Mouse (Mus musculus) liver, embryonic 14.5 days (tissue): ENCODE measurements around the gene Ginm1. TPM values are rescaled to one million over a fixed set of nuclear protein-coding genes. Genes with fewer than 3 reads are reported as not detected.

ENCODE experiments used
- ATAC-seq: fragments of 200-750 bp; cut with Nextera tagmentation; 2 replicates; pipeline ENCODE4 v1.8.0; 2017; ENCODE audit warnings: moderate number of reproducible peaks, mild to moderate bottlenecking, moderate library complexity; ENCODE audit not compliant: insufficient read depth
- DNase-seq, 3 experiments: peaks; one replicate each; pipeline ENCODE4 v3.0.0-alpha.2; 2012 to 2013; ENCODE audit warnings: low read depth in 3 of 3, low spot score in 3 of 3
- H3K27ac ChIP-seq: fragments of 300-500 bp; sonication (generic); 2 replicates; pipeline ENCODE4 v1.5.1; 2014; ENCODE audit warnings: moderate library complexity, mild to moderate bottlenecking, control low read depth, inconsistent platforms
- H3K27me3 ChIP-seq: fragments of 300-500 bp; sonication (generic); 2 replicates; pipeline ENCODE4 v1.6.1; 2014; ENCODE audit warnings: mild to moderate bottlenecking, low read length, moderate library complexity; ENCODE audit not compliant: control insufficient read depth, insufficient read depth
- H3K36me3 ChIP-seq: fragments of 300-500 bp; sonication (generic); replicated peaks from 2 replicates; pipeline ENCODE4 v1.6.1; 2014; ENCODE audit warnings: low read depth; ENCODE audit not compliant: control insufficient read depth, insufficient read depth
- H3K4me1 ChIP-seq, 2 experiments: fragments of 200-500 bp in 1 of 2; fragments of 300-500 bp in 1 of 2; sonication (generic) in 1 of 2; replicated peaks; 2 replicates each; pipeline ENCODE4 v1.6.1; 2012 to 2014; ENCODE audit warnings: antibody characterized with exemption in 1 of 2, inconsistent platforms in 1 of 2, low read length in 1 of 2; ENCODE audit not compliant: control insufficient read depth in 2 of 2, insufficient read depth in 2 of 2
- H3K4me2 ChIP-seq: fragments of 300-500 bp; sonication (generic); 2 replicates; pipeline ENCODE4 v1.6.1; 2014; ENCODE audit warnings: low read depth, mild to moderate bottlenecking, control low read depth, moderate library complexity
- H3K4me3 ChIP-seq, 2 experiments: fragments of 200-500 bp in 1 of 2; fragments of 300-500 bp in 1 of 2; sonication (generic) in 1 of 2; 2 replicates each; pipeline ENCODE4 v1.5.1; 2012 to 2014; ENCODE audit warnings: low read depth in 2 of 2, low read length in 2 of 2, mild to moderate bottlenecking in 2 of 2, control low read depth in 1 of 2, inconsistent platforms in 1 of 2, moderate library complexity in 1 of 2; ENCODE audit not compliant: insufficient read depth in 1 of 2
- H3K9ac ChIP-seq: fragments of 300-500 bp; sonication (generic); replicated peaks from 2 replicates; pipeline ENCODE4 v1.6.1; 2014; ENCODE audit warnings: mild to moderate bottlenecking, control low read depth, moderate library complexity
- H3K9me3 ChIP-seq: fragments of 300-500 bp; sonication (generic); 2 replicates; pipeline ENCODE4 v1.6.1; 2016; ENCODE audit warnings: low read length, mixed read lengths; ENCODE audit not compliant: control insufficient read depth
- CTCF ChIP-seq: IDR thresholded peaks from 2 replicates; pipeline ENCODE4 v1.5.1; 2016; ENCODE audit warnings: antibody characterized with exemption, low read depth, control low read depth
- EP300 ChIP-seq: IDR thresholded peaks from 2 replicates; pipeline ENCODE4 v1.6.1; 2016; ENCODE audit warnings: antibody characterized with exemption, low read depth
- WGBS: fragments of 180-500 bp; shearing (Covaris S2); extraction: QIAGEN DNeasy Blood & Tissue Kit; methylation state at CpG from one replicate; pipeline ENCODE4 v1.1.7; 2014; ENCODE audit not compliant: insufficient replicate concordance; 5-methylcytosine and 5-hydroxymethylcytosine counted together
- polyA plus RNA-seq, 2 experiments: library from polyadenylated mRNA; depleted of rRNA in 1 of 2; stranded (reverse) in 1 of 2; unstranded in 1 of 2; fragments of >200 nt; fragmentation: Nextera tagmentation in 1 of 2; extraction: Ambion mirVana in 1 of 2; gene quantifications; 2 replicates each; pipeline versions ENCODE4 v1.2.1 to v1.2.3; 2012 to 2014

Gene Ginm1
- polyA plus RNA-seq, 2 experiments = 12.3 to 26.9 TPM

GRCm38 (mm10) chr10:7839551-7840352 is 47.1 kb upstream of the Ginm1 start:
- DNase-seq (no peak), ATAC-seq (no peak)
- no peaks in the 10 kb centered on the region for H3K36me3 ChIP-seq
- H3K27me3 ChIP-seq = no peaks in the 10 kb centered on the region
- TF ChIP-seq CTCF (no peak), EP300 (no peak)
- H3K27ac ChIP-seq = no peak overlapping the region
- WGBS = 51% methylated on average over 22 of the region's 22 CpGs
- H3K4me3 ChIP-seq = no peak overlapping the region
- peaks cover 0 to 2% of the 10 kb centered on the region in 2 experiments; a peak in 1 of 4 replicates for H3K4me1 ChIP-seq
- no peak overlapping the region for H3K4me2 ChIP-seq
- no peaks in the 10 kb centered on the region for H3K9me3 ChIP-seq
- no peak overlapping the region for H3K9ac ChIP-seq

DNA sequence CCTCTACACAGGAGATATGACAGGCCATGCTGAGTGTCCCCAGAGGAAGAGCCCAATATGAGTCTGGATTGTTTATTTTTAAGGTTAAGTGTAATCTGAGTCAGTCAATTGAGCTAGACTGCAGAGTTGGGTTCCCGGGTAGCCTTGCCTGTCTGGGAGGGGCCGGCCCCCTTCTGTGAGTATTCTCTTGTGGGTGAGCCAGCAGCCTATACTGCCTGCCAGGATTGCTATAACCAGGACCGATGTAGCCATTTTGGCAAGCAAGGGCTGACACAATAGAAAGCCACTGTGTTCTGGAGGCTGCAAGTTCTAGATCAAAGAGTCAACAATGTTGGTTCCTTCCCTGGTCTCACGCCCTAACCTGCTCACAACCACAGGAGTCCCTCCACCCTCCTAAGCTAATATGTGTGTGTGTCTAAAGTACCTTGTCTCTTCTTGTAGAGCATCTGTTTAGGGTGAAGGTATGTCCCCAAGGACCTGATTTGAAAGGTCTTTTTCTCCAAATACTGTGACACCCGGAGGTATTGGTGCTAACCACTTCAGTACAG is 46.3 kb upstream of the Ginm1 start:
- no peaks in the 10 kb centered on the region for H3K27me3 ChIP-seq
- no peaks in the 10 kb centered on the region for H3K36me3 ChIP-seq
- H3K4me1 ChIP-seq = peaks cover 0 to 2% of the 10 kb centered on the region in 2 experiments; a peak in 1 of 4 replicates
- H3K4me2 ChIP-seq = no peak overlapping the region
- ATAC-seq (no peak), DNase-seq (no peak)
- H3K9ac ChIP-seq = no peak overlapping the region
- TF ChIP-seq EP300 = no peak
- TF ChIP-seq CTCF = no peak
- 64% methylated on average over 5 of the region's 5 CpGs for WGBS
- H3K27ac ChIP-seq = no peak overlapping the region
- no peak overlapping the region for H3K4me3 ChIP-seq
- H3K9me3 ChIP-seq = no peaks in the 10 kb centered on the region

DNA sequence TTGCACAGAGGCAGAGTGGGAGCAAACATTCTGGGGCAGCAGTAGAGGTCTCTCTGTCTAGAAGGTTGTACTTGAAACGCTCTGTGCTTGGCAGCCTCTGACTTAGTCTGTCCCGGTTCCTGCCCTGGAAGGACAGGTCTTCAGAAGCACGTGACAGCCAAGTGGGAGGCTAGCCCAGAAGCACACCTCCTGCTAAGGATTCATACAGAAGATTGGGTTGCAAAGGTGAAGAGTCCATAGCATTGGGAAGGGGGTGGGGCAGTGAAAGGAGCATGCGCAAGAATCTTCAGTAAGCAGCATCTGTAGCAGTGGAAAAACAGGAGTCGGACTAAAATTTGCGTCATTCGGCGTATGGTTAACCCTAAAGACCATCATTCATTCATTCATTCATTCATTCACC is 45.4 kb upstream of the Ginm1 start:
- no peak for DNase-seq
- no peak for TF ChIP-seq CTCF
- Histone ChIP-seq H3K36me3 (no peaks in the 10 kb centered on the region), H3K27me3 (no peaks in the 10 kb centered on the region), H3K4me2 (no peak overlapping the region), H3K9me3 (no peaks in the 10 kb centered on the region), H3K27ac (no peak overlapping the region), H3K9ac (no peak overlapping the region), H3K4me1 (peaks cover 0 to 2% of the 10 kb centered on the region in 2 experiments; a peak in 1 of 4 replicates), H3K4me3 (no peak overlapping the region)
- WGBS = 81% methylated on average over 8 of the region's 8 CpGs
- ATAC-seq = no peak

GRCm38 (mm10) chr10:7837446-7837845 is 44.8 kb upstream of the Ginm1 start:
- H3K36me3 ChIP-seq = no peaks in the 10 kb centered on the region
- DNase-seq = no peak
- H3K27me3 ChIP-seq = no peaks in the 10 kb centered on the region
- no peak overlapping the region for H3K4me2 ChIP-seq
- no peak overlapping the region for H3K9ac ChIP-seq
- no peak overlapping the region for H3K27ac ChIP-seq
- TF ChIP-seq EP300 (no peak), CTCF (no peak)
- H3K9me3 ChIP-seq = no peaks in the 10 kb centered on the region
- peaks cover 0 to 3% of the 10 kb centered on the region in 2 experiments; a peak in 1 of 4 replicates for H3K4me1 ChIP-seq
- 72% methylated on average over 8 of the region's 8 CpGs for WGBS
- ATAC-seq = no peak
- H3K4me3 ChIP-seq = no peak overlapping the region

DNA sequence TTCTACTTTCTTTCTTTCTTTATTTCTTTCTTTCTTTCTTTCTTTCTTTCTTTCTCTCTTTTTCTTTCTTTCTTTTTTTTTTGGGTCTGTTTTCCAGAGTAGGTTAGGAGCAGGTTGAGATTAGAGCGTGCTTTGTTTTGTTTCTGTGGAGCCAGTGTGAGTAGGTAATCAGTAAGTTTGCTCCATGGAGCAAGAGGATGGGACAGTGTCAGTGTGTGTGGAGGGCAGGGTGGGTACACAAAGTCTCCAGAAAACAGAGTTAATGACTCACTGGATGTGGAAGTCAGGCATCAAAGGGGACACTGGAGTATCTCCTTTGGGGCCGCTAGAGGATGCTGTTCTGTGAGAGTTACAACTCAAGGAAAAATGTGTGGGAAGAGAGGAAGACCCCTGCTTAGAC is 44.3 kb upstream of the Ginm1 start:
- no peaks in the 10 kb centered on the region for H3K36me3 ChIP-seq
- H3K4me1 ChIP-seq = peaks cover 0 to 6% of the 10 kb centered on the region in 2 experiments; a peak in 1 of 4 replicates
- TF ChIP-seq CTCF (no peak), EP300 (no peak)
- ATAC-seq (no peak), DNase-seq (no peak)
- no peak overlapping the region for H3K27ac ChIP-seq
- no peak overlapping the region for H3K4me2 ChIP-seq
- 57% methylated on average over 2 of the region's 2 CpGs for WGBS
- H3K4me3 ChIP-seq = no peak overlapping the region
- H3K27me3 ChIP-seq = no peaks in the 10 kb centered on the region
- H3K9me3 ChIP-seq = no peaks in the 10 kb centered on the region
- no peak overlapping the region for H3K9ac ChIP-seq
